Mouse (Mus musculus): ENCODE results near the gene Nckap5. TPM values are rescaled to one million over a fixed set of nuclear protein-coding genes. Genes with fewer than 3 reads are reported as not detected.
"Not testable (repeated sequence)": the region's sequence is repeated elsewhere in the genome, so short reads cannot be mapped to it uniquely, and the experiment has no call there.

Nckap5 gene
- under 1 TPM; 0.51 to 0.56 TPM for polyA plus RNA-seq (2017; shearing (Covaris generic))

GRCm38 (mm10) chr1:126830031-126830927, at the start of gene Nckap5:
Gene Nckap5 (minus strand): TSS chr1:126830799.
- ATAC-seq, result no peak

DNA sequence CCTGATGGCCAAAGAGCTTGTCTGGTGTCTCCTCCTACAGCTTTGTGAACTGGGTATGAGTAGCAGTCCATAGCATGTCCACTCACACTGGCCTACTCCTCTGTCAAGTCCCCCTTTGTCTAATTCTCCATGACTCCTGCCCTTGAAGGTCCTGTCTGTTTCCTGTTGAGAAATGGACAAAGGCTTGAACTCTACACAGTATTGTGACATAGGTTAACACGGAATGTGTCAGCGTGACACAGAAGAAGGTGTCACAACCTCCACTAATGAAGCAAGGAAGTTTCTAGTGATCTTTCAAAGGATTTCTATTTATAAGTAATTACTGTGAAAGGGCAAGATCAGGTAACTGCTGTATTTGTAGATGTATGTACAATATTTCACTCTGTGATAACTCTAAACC, 46.9 kb upstream of the Nckap5 start:
- no peak for ATAC-seq

DNA sequence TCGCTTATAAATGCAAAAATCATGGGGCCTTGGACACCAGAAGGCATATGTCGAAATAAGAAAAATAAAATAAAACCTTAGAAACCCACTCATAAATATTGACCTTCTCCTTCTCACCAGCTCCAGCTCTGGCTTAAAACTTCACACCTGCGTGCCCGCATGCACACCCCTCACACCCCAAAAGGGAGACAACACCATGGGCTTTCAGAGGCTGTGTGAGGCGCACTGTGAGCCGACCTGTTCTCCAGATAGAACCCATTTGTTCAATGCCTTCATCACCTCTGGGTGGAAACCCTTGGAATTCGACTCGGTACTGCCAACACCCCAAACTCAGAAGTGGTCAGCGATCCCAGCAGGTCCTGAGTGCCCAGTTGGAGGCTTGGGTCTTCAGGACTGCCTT, 37.8 kb upstream of the Nckap5 start:
- no peak for ATAC-seq

GRCm38 (mm10) chr1:126867912-126868311, 37.3 kb upstream of the Nckap5 start:
- no peak for ATAC-seq

DNA sequence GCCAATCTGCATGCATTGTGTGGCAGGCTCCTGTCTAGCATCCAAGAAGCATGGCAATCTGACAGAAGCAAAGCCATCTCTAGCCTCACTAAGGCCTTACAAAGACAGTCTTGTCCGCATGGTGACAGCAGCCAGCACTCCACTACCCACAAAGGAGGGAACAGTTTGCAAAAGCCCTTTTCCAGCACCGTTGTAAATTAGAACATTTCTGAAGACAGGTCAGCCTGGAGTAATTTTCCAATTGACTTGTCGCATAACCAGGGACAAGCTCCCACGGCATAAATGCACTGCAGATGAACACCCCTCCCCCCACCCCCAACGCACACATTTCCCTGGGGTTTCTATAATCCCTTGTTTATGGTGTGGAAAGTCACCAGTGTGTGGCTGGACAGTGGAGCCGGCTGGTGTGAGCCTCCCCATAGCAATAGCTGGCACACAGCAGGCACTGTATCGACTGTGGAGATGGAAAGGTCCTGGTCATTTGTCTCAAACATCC, 35.0 kb upstream of the Nckap5 start:
- ATAC-seq, result no peak

DNA sequence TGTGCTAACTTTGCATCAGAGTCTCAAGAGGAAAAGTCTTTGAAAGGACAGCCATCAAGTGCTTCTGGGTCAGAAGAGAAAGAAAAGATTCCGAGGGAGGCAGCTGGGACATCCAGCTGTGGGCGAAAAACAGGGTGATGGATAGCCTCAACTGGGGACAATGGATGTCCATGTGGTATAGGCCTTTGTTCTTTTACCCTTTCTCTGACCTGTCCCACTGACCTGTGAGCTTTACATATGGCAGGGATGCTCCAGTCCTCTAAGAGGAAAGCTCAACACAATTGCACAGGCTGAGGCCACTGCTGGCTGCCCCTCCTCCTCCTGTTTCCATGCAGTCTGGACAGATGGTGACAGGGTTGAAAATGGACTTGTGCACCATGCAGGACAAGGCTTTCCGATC, 31.2 kb upstream of the Nckap5 start:
- ATAC-seq, result no peak

GRCm38 (mm10) chr1:126860537-126860936, 29.9 kb upstream of the Nckap5 start:
- no peak for ATAC-seq

- ATAC-seq, result no peak
Observed at GRCm38 (mm10) chr1:126849481-126849880, 18.9 kb upstream of the Nckap5 start.

DNA sequence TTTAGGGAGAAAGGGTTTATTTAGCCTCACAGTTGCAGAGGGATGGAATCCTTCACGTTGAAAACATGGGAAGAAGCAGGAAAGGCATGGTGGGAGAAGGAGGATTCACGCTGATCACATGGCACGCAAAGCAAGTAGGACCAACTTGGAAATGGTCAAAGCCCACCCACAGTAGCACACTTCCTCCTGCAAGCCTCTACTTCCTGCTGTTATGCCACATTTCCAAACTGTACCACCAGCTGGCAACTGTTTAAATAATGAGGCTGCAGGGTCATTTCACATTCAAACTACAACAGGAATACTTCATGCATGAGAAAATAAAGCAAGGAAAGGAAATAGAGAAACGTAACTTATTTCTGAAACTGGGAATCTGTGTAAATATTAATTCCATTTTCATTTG, 15.7 kb upstream of the Nckap5 start:
- ATAC-seq, result no peak

- no peak for ATAC-seq
Observed at GRCm38 (mm10) chr1:126832885-126833284, 2.3 kb upstream of the Nckap5 start.

GRCm38 (mm10) chr1:126829031-126829430, 1.6 kb downstream of the Nckap5 start:
- no peak for ATAC-seq

DNA sequence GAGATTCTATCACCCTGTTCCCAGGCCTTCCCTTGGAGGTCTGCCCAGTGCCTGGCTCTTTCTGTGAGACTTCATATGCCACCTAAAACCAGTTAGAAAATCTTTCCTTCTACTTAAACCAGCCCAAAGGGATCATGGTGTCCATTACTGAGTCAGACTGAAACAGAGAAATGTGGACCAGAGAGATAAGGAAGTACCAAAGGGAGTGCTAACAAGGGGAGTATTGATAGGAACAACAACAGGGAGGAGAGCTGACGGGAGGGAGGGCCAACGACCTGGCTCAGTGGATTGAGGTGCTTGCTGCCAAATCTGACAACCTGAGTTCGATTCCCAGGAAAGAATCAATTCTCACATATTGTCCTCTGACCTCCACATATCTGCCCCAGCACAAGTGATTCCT, 5.8 kb downstream of the Nckap5 start:
- ATAC-seq, result no peak

GRCm38 (mm10) chr1:126822246-126822645, 8.4 kb downstream of the Nckap5 start:
- ATAC-seq, result no peak

DNA sequence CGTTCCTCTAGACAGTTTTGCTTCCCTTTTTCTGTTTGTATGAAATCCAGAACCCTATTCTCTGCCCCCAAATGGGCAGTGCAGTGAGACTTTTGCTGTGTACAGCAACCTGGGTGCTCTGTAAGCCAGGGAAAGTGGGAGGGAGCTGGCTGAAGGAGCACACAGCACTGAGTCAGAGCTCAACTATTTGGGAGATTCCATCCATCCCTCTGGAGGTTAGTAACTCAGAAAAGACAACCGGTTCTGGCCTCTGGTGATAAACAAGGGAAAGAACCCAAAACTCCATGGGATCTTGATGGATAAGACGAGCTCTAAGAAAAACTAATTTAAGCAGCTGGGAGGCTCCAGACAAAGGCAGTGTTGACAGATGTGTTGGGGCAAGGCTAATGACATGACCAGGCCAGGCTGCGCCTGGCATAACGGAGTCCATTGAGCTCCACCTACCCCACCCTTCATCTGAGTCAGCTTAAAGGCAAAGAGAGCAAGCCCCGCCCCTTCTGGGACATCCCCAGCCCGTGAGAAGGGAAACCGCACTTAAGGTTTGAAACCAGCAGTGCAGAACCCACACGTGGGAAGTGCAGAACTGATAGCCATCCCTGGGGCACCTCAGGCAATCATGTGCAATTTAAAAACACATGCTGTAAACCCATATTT, 13.1 kb downstream of the Nckap5 start:
- ATAC-seq, result peak; percentile 97

- no peak for ATAC-seq
Observed at GRCm38 (mm10) chr1:126806994-126807611, 23.5 kb downstream of the Nckap5 start.

DNA sequence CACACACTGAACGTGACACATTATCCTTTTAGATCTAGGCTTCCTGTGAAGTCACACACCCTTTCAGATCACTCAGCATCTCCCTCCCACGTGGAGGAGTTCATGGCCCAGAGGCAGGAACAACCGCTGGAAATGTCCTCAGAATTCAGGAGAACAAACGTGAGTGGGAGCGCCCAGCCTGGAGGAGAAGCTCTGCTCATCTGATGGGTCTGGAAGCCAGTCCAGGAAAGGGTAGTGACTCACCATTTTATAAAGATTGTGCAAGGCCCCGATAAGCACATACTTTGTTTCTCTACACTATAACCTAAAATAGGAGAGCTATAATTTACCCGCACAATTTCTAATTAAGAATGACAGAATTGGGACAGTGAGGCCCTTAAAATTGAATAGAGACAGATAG, 24.1 kb downstream of the Nckap5 start:
- no peak for ATAC-seq

- ATAC-seq, result no peak
Observed at GRCm38 (mm10) chr1:126802405-126802804, 28.2 kb downstream of the Nckap5 start.

DNA sequence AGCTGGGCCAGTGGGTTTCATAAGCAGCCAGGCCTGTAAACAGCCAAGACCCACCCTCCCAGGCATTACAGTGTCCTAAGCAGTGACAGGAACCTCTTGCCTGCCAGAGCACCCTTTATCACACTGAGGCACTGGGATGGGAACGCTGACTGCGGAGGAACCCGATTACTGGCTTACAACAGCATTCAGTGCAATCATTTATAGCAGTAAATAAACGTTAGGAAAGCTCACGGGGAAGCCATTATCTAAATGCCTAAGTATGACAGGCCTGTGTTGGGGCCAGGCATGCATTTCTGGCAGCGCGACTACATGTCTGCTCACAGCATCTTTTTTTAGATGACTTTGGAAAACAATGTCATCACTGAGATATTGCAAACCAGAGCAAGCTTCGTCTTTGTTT, 28.9 kb downstream of the Nckap5 start:
- ATAC-seq, result no peak

GRCm38 (mm10) chr1:126799379-126799798, 31.2 kb downstream of the Nckap5 start:
- no peak for ATAC-seq

- not testable (repeated sequence) for ATAC-seq
Observed at GRCm38 (mm10) chr1:126780354-126780941, 50.2 kb downstream of the Nckap5 start.

- ATAC-seq, result not testable (repeated sequence)
Observed at GRCm38 (mm10) chr1:126773947-126774346, 56.7 kb downstream of the Nckap5 start.

GRCm38 (mm10) chr1:126766971-126767370, 63.6 kb downstream of the Nckap5 start:
- ATAC-seq, result no peak

Data from activated CD4-positive, CD25-positive, alpha-beta regulatory T cell, adult 4 months (primary cell).